Mouse (Mus musculus): ENCODE data around the gene Gm28053. TPM values are rescaled to one million over a fixed set of nuclear protein-coding genes. Genes with fewer than 3 reads are reported as not detected.
"Not testable (repeated sequence)": the region's sequence is repeated elsewhere in the genome, so short reads cannot be mapped to it uniquely, and the experiment has no call there.

Gene Gm28053
- polyA plus RNA-seq, 1 experiment from 2014 or later = 3.4 TPM

- no peaks in the 10 kb centered on the region for H3K9me3 ChIP-seq
- H3K4me1 ChIP-seq = no peaks in the 10 kb centered on the region
- no peak for ATAC-seq (ENCODE audit: insufficient read depth, low FRiP score, low read depth)
- H3K27me3 ChIP-seq (replicated peaks) = no peaks in the 10 kb centered on the region
- no peak overlapping the region for H3K9ac ChIP-seq
- no peak overlapping the region for H3K4me3 ChIP-seq (replicated peaks)
- H3K4me2 ChIP-seq = no peak overlapping the region
- no peak overlapping the region for H3K27ac ChIP-seq
- H3K36me3 ChIP-seq = no peaks in the 10 kb centered on the region
- 60% methylated on average over 3 of the region's 3 CpGs for WGBS
Measured at GRCm38 (mm10) chr6:48681472-48682090, 36.8 kb upstream of the Gm28053 start.

- H3K4me3 ChIP-seq (replicated peaks) = no peak overlapping the region
- no peak overlapping the region for H3K4me2 ChIP-seq
- no peaks in the 10 kb centered on the region for H3K27me3 ChIP-seq (replicated peaks)
- H3K9me3 ChIP-seq = no peaks in the 10 kb centered on the region
- no peak for ATAC-seq (ENCODE audit: insufficient read depth, low FRiP score, low read depth)
- no peaks in the 10 kb centered on the region for H3K4me1 ChIP-seq
- 72% methylated on average over 4 of the region's 4 CpGs for WGBS
- H3K9ac ChIP-seq = no peak overlapping the region
- H3K27ac ChIP-seq = no peak overlapping the region
- no peaks in the 10 kb centered on the region for H3K36me3 ChIP-seq
Measured at GRCm38 (mm10) chr6:48682271-48682670, 36.1 kb upstream of the Gm28053 start.

- H3K27ac ChIP-seq; H3K27me3 ChIP-seq (replicated peaks); H3K9me3 ChIP-seq; ATAC-seq (ENCODE audit: insufficient read depth, low FRiP score, low read depth); H3K9ac ChIP-seq; H3K4me1 ChIP-seq; H3K4me3 ChIP-seq (replicated peaks); H3K4me2 ChIP-seq; H3K36me3 ChIP-seq: not testable (repeated sequence)
- WGBS = 91% methylated on average over 4 of the region's 4 CpGs
Measured at GRCm38 (mm10) chr6:48683263-48683821, 35.1 kb upstream of the Gm28053 start.

- H3K27me3 ChIP-seq (replicated peaks) = no peaks in the 10 kb centered on the region
- ATAC-seq (ENCODE audit: insufficient read depth, low FRiP score, low read depth) = no peak
- H3K4me1 ChIP-seq = no peaks in the 10 kb centered on the region
- no peak within 1 kb of the TSS for H3K27ac ChIP-seq
- no peak within 1 kb of the TSS for H3K4me2 ChIP-seq
- no peak within 1 kb of the TSS for H3K4me3 ChIP-seq (replicated peaks)
- 60% methylated on average over 5 of the region's 5 CpGs for WGBS
- H3K36me3 ChIP-seq = no peaks in the 10 kb centered on the region
- H3K9me3 ChIP-seq = no peaks in the 10 kb centered on the region
- no peak within 1 kb of the TSS for H3K9ac ChIP-seq
Measured at GRCm38 (mm10) chr6:48684319-48684718, 34.1 kb upstream of the Gm28053 start, which contains the start of gene Gimap4. Gimap4 (plus strand) TSS chr6:48684549.

- H3K4me1 ChIP-seq = no peaks in the 10 kb centered on the region
- WGBS = 56% methylated on average over 4 of the region's 4 CpGs
- H3K9me3 ChIP-seq = no peaks in the 10 kb centered on the region
- H3K9ac ChIP-seq = no peak overlapping the region
- H3K36me3 ChIP-seq = no peaks in the 10 kb centered on the region
- H3K27ac ChIP-seq = no peak overlapping the region
- H3K27me3 ChIP-seq (replicated peaks) = no peaks in the 10 kb centered on the region
- no peak overlapping the region for H3K4me2 ChIP-seq
- H3K4me3 ChIP-seq (replicated peaks) = no peak overlapping the region
- ATAC-seq (ENCODE audit: insufficient read depth, low FRiP score, low read depth) = no peak
Measured at GRCm38 (mm10) chr6:48684806-48685205, 33.6 kb upstream of the Gm28053 start.

- Histone ChIP-seq H3K9me3 (no peaks in the 10 kb centered on the region), H3K4me1 (no peaks in the 10 kb centered on the region), H3K4me2 (no peak overlapping the region), H3K27me3 (replicated peaks) (no peaks in the 10 kb centered on the region), H3K27ac (no peak overlapping the region), H3K9ac (no peak overlapping the region), H3K4me3 (replicated peaks) (no peak overlapping the region), H3K36me3 (no peaks in the 10 kb centered on the region)
- ATAC-seq (ENCODE audit: insufficient read depth, low FRiP score, low read depth) = no peak
- WGBS = 75% methylated on average over 2 of the region's 2 CpGs
Measured at GRCm38 (mm10) chr6:48685251-48685650, 33.2 kb upstream of the Gm28053 start.

- WGBS = 75% methylated on average over 7 of the region's 7 CpGs
- Histone ChIP-seq H3K27me3 (replicated peaks) (no peaks in the 10 kb centered on the region), H3K9ac (no peak overlapping the region), H3K36me3 (no peaks in the 10 kb centered on the region), H3K9me3 (no peaks in the 10 kb centered on the region), H3K4me1 (no peaks in the 10 kb centered on the region), H3K27ac (no peak overlapping the region), H3K4me3 (replicated peaks) (no peak overlapping the region), H3K4me2 (no peak overlapping the region)
- ATAC-seq (ENCODE audit: insufficient read depth, low FRiP score, low read depth) = no peak
Measured at GRCm38 (mm10) chr6:48685694-48686665, 32.4 kb upstream of the Gm28053 start.

- Histone ChIP-seq H3K9me3 (no peaks in the 10 kb centered on the region), H3K27me3 (replicated peaks) (no peaks in the 10 kb centered on the region), H3K36me3 (no peaks in the 10 kb centered on the region), H3K4me3 (replicated peaks) (no peak overlapping the region), H3K9ac (no peak overlapping the region), H3K4me1 (no peaks in the 10 kb centered on the region), H3K27ac (no peak overlapping the region), H3K4me2 (no peak overlapping the region)
- 58% methylated on average over 2 of the region's 2 CpGs for WGBS
- ATAC-seq (ENCODE audit: insufficient read depth, low FRiP score, low read depth) = no peak
Measured at GRCm38 (mm10) chr6:48687077-48687476, 31.3 kb upstream of the Gm28053 start.

- WGBS = 74% methylated on average over 2 of the region's 2 CpGs
- H3K9me3 ChIP-seq = no peaks in the 10 kb centered on the region
- no peak overlapping the region for H3K9ac ChIP-seq
- no peak for ATAC-seq (ENCODE audit: insufficient read depth, low FRiP score, low read depth)
- no peaks in the 10 kb centered on the region for H3K27me3 ChIP-seq (replicated peaks)
- no peak overlapping the region for H3K4me2 ChIP-seq
- H3K4me1 ChIP-seq = no peaks in the 10 kb centered on the region
- H3K4me3 ChIP-seq (replicated peaks) = no peak overlapping the region
- H3K27ac ChIP-seq = no peak overlapping the region
- H3K36me3 ChIP-seq = no peaks in the 10 kb centered on the region
Measured at GRCm38 (mm10) chr6:48689320-48689719, 29.1 kb upstream of the Gm28053 start.

- Histone ChIP-seq H3K4me2 (no peak overlapping the region), H3K27me3 (replicated peaks) (no peaks in the 10 kb centered on the region), H3K36me3 (no peaks in the 10 kb centered on the region), H3K27ac (no peak overlapping the region), H3K4me1 (no peaks in the 10 kb centered on the region), H3K9ac (no peak overlapping the region), H3K9me3 (no peaks in the 10 kb centered on the region), H3K4me3 (replicated peaks) (no peak overlapping the region)
- ATAC-seq (ENCODE audit: insufficient read depth, low FRiP score, low read depth) = no peak
- WGBS = 76% methylated on average over 6 of the region's 6 CpGs
Measured at GRCm38 (mm10) chr6:48692962-48693361, 25.4 kb upstream of the Gm28053 start.

GRCm38 (mm10) chr6:48696830-48697554, 21.4 kb upstream of the Gm28053 start:
- Histone ChIP-seq H3K4me2 (no peak overlapping the region), H3K9me3 (no peaks in the 10 kb centered on the region), H3K27ac (no peak overlapping the region; the same call in 1 of the 2 replicates), H3K4me1 (no peaks in the 10 kb centered on the region), H3K4me3 (replicated peaks) (no peak overlapping the region), H3K27me3 (replicated peaks) (no peaks in the 10 kb centered on the region), H3K36me3 (no peaks in the 10 kb centered on the region), H3K9ac (no peak overlapping the region)
- no peak for ATAC-seq (ENCODE audit: insufficient read depth, low FRiP score, low read depth)
- 81% methylated on average over 4 of the region's 4 CpGs for WGBS

Data from stomach, embryonic 15.5 days (tissue).